Mouse (Mus musculus): Measurements from ENCODE around the gene Fbxo46.

GRCm38 (mm10) chr7:19147497-19148045 lies 27.9 kb downstream of the Fbxo46 start:
- TF ChIP-seq CTCF (conservative IDR thresholded peaks at IDR 0.05 in 1 of 2, IDR thresholded peaks at IDR 0.05 in 1 of 2; ENCODE audit: low read depth in 2 of 2, low read length in 2 of 2) (no peak), EP300 (IDR thresholded peaks at IDR 0.05; ENCODE audit: low read length) (no peak), POLR2A (IDR thresholded peaks at IDR 0.05; ENCODE audit: low read depth, low read length) (no peak), ZNF384 (IDR thresholded peaks at IDR 0.05; ENCODE audit: low read depth, low read length) (no peak), USF1 (IDR thresholded peaks at IDR 0.05; ENCODE audit: low read depth, low read length) (no peak), RCOR1 (conservative IDR thresholded peaks at IDR 0.05; ENCODE audit: low read depth, low read length) (no peak), JUND (conservative IDR thresholded peaks at IDR 0.05; ENCODE audit: low read depth, low read length) (no peak), CHD2 (IDR thresholded peaks at IDR 0.05; ENCODE audit: low read length) (no peak)

All from CH12.LX (cell line).